Mouse (Mus musculus): ENCODE results near the gene Ldah. TPM values are rescaled to one million over a fixed set of nuclear protein-coding genes. Genes with fewer than 3 reads are reported as not detected.

Gene Ldah
- polyA plus RNA-seq (2012; rRNA removed; ENCODE audit: low replicate concordance): 85.6 and 97.7 TPM in 2 replicates

DNA sequence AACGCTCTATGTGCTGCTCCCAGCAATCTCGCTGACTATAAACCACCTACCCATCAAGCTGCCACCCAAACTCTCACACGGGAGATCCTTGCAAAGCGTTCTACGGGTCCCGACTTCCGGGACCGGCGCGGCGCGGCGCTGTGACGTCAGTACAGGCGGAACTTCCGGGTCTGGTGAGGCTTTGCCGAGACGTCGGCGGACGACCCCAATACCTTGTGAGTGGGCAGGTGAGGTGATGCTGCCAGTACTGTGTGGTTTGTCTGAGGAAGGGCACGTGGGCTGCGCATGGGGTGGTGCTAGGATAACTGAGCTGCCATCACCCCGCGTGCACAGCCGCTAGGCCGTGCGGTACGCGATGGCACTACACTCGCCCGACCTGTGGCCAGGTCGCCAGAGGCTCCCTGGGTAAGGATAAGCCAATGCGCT, at the start of gene Ldah:
TSS of gene Ldah (plus strand) at position 130 of the 426 bp plus-strand sequence.

DNA sequence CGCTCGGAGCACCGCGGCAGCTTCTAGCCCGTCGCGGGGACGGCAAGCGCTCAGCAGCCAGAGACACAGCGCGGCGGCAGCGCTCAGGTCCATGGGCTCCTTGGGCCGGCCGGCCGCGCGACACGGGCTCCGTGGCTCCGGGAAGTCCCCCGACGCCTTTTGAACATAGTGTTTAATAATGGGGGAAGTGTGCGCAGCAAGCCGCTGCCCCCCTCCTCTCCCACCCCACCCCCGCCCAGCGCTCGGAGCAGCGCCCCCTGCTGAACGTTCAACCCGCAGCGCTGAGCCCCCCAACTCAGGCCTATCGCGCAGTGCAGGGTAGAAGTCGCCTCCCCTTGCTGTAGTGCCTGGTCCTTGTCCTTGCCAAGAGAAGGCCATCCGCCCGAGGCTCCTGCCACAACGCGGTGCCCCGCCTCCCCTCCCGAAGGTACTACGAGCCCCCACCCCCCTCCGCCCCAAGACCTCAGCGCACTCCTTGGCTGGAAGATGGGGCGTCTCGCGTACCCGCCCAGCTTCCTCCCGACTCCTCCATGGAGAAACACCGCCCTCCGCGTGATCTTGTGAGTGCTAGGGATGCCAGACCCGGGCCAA, 94.0 kb downstream of the Ldah start, which contains the start of gene Gdf7:
TSS of gene Gdf7 (minus strand) at position 114 of the 591 bp plus-strand sequence.

DNA sequence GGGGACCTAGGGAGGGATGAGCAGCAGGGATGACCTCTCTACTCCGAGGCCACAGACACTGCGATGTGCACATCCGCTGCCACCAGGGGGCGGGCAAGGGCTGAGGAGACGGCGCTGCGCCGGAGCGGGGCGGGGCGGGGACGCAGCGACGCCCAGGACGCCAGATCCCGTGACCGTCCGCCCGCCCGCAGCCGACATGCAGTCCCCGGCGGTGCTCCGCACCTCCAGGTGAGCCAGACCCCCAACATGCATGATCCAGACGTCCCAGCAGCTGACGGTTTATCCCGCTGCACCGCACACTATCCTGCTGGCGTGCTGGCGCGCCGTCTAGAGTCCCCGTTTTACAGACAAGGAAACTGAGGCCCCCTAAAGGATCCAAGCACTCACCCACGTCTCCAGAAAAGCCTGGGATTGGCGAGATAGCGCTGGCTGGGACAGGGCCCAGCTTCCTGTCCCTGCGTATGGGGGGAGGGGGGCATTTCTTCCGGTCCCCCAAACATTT, 105.4 kb downstream of the Ldah start, which contains the start of gene Hs1bp3:
TSS of gene Hs1bp3 (plus strand) at position 163 of the 502 bp plus-strand sequence.

Other genes starting within 250 kb of the Ldah start
- 0.28 TPM in 1 of 2 replicates, not detected in the other for gene Apob, start 230.5 kb upstream of the Ldah start, polyA plus RNA-seq (2012; rRNA removed; ENCODE audit: low replicate concordance)
- 72.7 TPM in 1 of 2 replicates, not detected in the other for gene Gdf7, start 93.8 kb downstream of the Ldah start, polyA plus RNA-seq (2012; rRNA removed; ENCODE audit: low replicate concordance)
- gene Hs1bp3, start 105.3 kb downstream of the Ldah start, polyA plus RNA-seq (2012; rRNA removed; ENCODE audit: low replicate concordance): 29.8 and 37.7 TPM in 2 replicates